Mouse (Mus musculus) Patski (cell line): ENCODE measurements at regions not wholly inside any gene's neighbourhood (a gene's known extent, or its start where the extent isn't known, plus 50 kb on each side); places are given as distances from the start of the nearest gene placed in this dataset.

Experiments used
- ATAC-seq: fragments of 100-300 bp; one replicate; pipeline ENCODE4 v1.8.0; 2021
- CTCF ChIA-PET: fragments of 350-600 bp; sonication (Branson Sonifier 250); formaldehyde crosslinking; loops from one replicate; lab custom pipeline; 2022; ENCODE audit warnings: inconsistent platforms; lab: Charles Lee
- POLR2A ChIA-PET: fragments of 350-600 bp; sonication (Branson Sonifier 250); formaldehyde crosslinking; loops from one replicate; lab custom pipeline; 2022; ENCODE audit warnings: antibody characterized with exemption, inconsistent platforms; lab: Charles Lee
- DNase-seq: peaks from one replicate; pipeline ENCODE4 v3.0.0-alpha.2; 2011; ENCODE audit warnings: low read depth, low spot score
- H3K27me3 ChIP-seq: fragments of 371-371 bp; one replicate; pipeline ENCODE4 v1.5.1; 2021
- CTCF ChIP-seq: fragments of 100-300 bp; IDR thresholded peaks from one replicate; pipeline ENCODE4 v1.5.1; 2021
- in situ Hi-C: fragments of 300-500 bp; cut with MboI; formaldehyde crosslinking; loops from 3 replicates; pipeline ENCODE4 v1.11.1; 2018; ENCODE audit warnings: low pct_unique_long_range_greater_than_20kb, mixed read lengths

- DNase-seq, result no peak
- no peak for TF ChIP-seq CTCF
- POLR2A ChIA-PET, result no interaction called here
- in situ Hi-C loops, result no loop called here
- ATAC-seq, result no peak
- CTCF ChIA-PET, result no interaction called here
- no peaks in the 10 kb centered on the region for H3K27me3 ChIP-seq
Measured at GRCm38 (mm10) chr8:50802938-50803337, 1959.2 kb upstream of the Tenm3 start.

- no peak for TF ChIP-seq CTCF
- DNase-seq, result no peak
- in situ Hi-C loops, result no loop called here
- ChIA-PET CTCF (interaction anchor here (0.7 kb wide), 1 partner anchor 9 kb away, joined by 3 read pairs; no protein-coding TSS in a partner anchor), POLR2A (no interaction called here)
- no peak for ATAC-seq
- H3K27me3 ChIP-seq, result no peaks in the 10 kb centered on the region
Measured at GRCm38 (mm10) chr8:50787441-50787840, 1943.7 kb upstream of the Tenm3 start.

- ChIA-PET POLR2A (no interaction called here), CTCF (no interaction called here)
- DNase-seq (no peak), ATAC-seq (no peak)
- in situ Hi-C loops, result no loop called here
- TF ChIP-seq CTCF, result no peak
- no peaks in the 10 kb centered on the region for H3K27me3 ChIP-seq
Measured at GRCm38 (mm10) chr8:50770671-50771070, 1926.9 kb upstream of the Tenm3 start.
